Mouse (Mus musculus): ENCODE data around the gene Sema4c.

DNA sequence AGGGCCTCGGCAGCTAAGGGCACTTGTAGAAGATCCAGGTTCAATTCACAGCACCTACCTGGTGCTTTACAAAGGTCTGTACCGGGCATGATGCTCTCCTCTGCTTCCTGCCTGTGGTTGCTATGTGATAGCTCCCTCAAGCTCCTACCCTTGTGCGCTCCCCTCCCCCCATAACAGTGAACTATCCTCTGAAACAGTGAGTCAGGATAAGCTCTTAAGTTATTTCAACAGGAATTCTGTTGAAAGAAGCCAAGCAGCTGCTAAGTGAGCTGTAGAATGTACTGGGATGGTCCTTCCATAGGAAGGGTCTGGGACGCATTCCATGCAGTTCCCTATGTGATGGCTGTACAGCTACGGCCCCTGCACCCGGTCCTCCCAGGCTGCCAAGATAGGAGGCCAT, 24.6 kb downstream of the Sema4c start:
- TF ChIP-seq CTCF (IDR thresholded peaks at IDR 0.05; ENCODE audit: borderline replicate concordance, control insufficient read depth, extremely low read depth, insufficient read depth, low read length, poor library complexity) (no peak), POLR2A (IDR thresholded peaks at IDR 0.05; ENCODE audit: control insufficient read depth, extremely low read depth, insufficient read depth, low read length, poor library complexity) (no peak)

Data from thymus, adult 2 months (tissue).